Mouse (Mus musculus) bone marrow, adult 2 months (tissue): ENCODE data around the gene Nhsl1.

ENCODE experiments used
- CTCF ChIP-seq: fragments of 200-500 bp; IDR thresholded peaks from 2 replicates; pipeline ENCODE4 v1.5.1; 2011; ENCODE audit warnings: low read length, control low read depth; ENCODE audit not compliant: control insufficient read depth, insufficient read depth
- POLR2A ChIP-seq: fragments of 200-500 bp; IDR thresholded peaks from 2 replicates; pipeline ENCODE4 v1.6.1; 2011; ENCODE audit warnings: low read depth, mild to moderate bottlenecking, control low read depth, low read length, borderline replicate concordance; ENCODE audit not compliant: control insufficient read depth

DNA sequence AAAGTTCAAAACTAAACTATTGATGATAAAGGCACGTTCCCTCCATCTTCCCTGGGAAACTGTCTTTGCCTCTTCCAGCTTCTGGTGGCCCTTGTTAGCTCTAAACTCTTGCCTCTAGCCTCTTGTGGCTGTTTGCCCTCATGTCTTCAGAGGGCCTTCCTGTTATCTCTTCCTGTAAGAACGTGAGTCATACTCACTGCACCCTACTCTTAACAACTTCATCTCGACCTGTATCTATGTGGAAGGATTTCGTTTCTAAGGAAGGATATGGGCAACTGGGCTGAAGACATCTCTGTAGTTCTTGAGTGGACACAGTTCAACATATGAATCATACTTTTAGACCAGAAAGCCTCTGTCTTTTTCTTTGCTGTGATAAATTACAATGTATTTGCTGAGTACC is 173.2 kb downstream of the Nhsl1 start:
- TF ChIP-seq CTCF (no peak), POLR2A (no peak)
